Mouse (Mus musculus): ENCODE results near the gene Zfp1. TPM values are rescaled to one million over a fixed set of nuclear protein-coding genes. Genes with fewer than 3 reads are reported as not detected.

Gene Zfp1
- polyA plus RNA-seq, 1 experiment from 2014 or later, result 22.4 TPM

DNA sequence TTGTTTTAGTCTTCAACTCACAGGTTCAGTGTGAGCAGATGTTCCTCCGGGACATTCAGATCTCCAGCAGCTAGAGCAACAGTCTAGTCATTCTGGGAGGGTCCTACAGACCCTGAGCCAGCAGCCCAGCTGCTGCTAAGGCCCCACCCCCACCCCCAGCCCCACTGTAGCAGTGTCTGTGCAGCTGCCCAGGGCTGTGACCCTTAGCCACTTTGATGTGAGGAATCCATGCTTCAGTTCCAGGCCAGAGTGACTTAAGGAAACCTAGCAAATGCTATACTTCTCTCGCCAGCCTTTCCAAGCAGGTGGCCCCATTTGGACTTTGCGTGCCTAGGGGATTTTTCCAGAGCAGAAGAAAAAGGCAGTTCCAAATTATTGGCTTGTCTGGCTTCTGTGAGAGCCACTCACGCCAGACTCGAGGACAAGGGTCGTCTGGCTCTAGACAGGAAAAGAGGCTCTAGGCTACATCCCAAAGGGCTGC is 50.1 kb downstream of the Zfp1 start:
- 74% methylated on average over 6 of the region's 6 CpGs for WGBS
- Histone ChIP-seq H3K4me1 (peaks cover 6% of the 10 kb centered on the region; the same call in 1 of the 2 replicates), H3K4me3 (no peak overlapping the region), H3K27ac (replicated peaks) (0 out of 2 replicates have a peak overlapping the region, but pooled peaks have one; percentile 17), H3K36me3 (no peaks in the 10 kb centered on the region), H3K9me3 (replicated peaks) (no peaks in the 10 kb centered on the region; the same call in 1 of the 2 replicates), H3K27me3 (ENCODE audit: low read depth, poor library complexity, severe bottlenecking) (no peaks in the 10 kb centered on the region)
- DNase-seq (ENCODE audit: low spot score), result no peak

- peaks cover 6% of the 10 kb centered on the region; the same call in 1 of the 2 replicates for H3K4me1 ChIP-seq
- no peak overlapping the region for H3K27ac ChIP-seq (replicated peaks)
- H3K27me3 ChIP-seq (ENCODE audit: low read depth, poor library complexity, severe bottlenecking), result no peaks in the 10 kb centered on the region
- no peak overlapping the region for H3K4me3 ChIP-seq
- no peaks in the 10 kb centered on the region; the same call in 1 of the 2 replicates for H3K9me3 ChIP-seq (replicated peaks)
- DNase-seq (ENCODE audit: low spot score), result no peak
- H3K36me3 ChIP-seq, result no peaks in the 10 kb centered on the region
- WGBS, result 77% methylated on average over 7 of the region's 7 CpGs
Measured at GRCm38 (mm10) chr8:111695441-111695840, 52.2 kb downstream of the Zfp1 start.

DNA sequence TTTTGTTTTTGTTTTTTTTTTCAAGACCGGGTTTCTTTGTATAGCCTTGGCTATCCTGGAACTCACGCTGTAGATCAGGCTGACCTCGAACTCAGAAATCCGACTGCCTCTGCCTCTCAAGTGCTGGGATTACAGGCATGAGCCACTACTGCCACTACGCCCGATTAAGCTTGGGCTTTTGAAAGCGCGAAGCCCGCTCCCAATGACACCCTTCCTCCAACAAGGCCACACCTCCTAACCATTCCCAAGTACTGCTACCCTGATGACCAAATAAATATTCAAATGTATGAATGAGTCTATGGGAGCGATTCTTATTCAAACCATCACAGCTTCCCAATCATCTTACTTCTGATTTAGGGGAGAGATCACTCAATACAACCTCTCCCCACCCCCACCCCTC is 54.5 kb downstream of the Zfp1 start:
- no peaks in the 10 kb centered on the region for H3K36me3 ChIP-seq
- DNase-seq (ENCODE audit: low spot score), result no peak
- H3K4me1 ChIP-seq, result peaks cover 6% of the 10 kb centered on the region; the same call in 1 of the 2 replicates
- H3K27ac ChIP-seq (replicated peaks), result no peak overlapping the region
- WGBS, result 85% methylated on average over 10 of the region's 10 CpGs
- no peak overlapping the region for H3K4me3 ChIP-seq
- H3K9me3 ChIP-seq (replicated peaks), result no peaks in the 10 kb centered on the region; the same call in 1 of the 2 replicates
- H3K27me3 ChIP-seq (ENCODE audit: low read depth, poor library complexity, severe bottlenecking), result no peaks in the 10 kb centered on the region

DNA sequence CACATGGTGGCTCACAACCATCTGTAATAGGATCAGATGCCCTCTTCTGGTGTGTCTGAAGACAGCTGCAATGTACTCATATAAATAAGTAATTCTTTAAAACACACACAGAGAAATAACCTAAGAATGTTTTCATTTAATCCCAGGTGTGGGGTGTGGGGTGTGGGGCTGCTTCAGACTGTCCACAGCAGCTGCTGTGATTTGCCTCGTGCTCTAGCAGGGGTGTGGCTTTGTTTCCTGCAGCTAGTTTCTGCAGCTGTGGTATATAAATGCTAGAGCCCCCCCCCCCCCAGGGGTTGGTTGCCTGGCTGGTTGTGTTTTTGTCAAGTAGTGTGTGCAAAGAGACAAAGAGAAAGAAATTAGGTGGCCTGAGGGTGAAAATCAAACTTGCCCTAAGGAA is 55.8 kb downstream of the Zfp1 start:
- no peak for DNase-seq (ENCODE audit: low spot score)
- WGBS, result 50% methylated on average over 1 of the region's 1 CpGs
- no peaks in the 10 kb centered on the region for H3K27me3 ChIP-seq (ENCODE audit: low read depth, poor library complexity, severe bottlenecking)
- H3K27ac ChIP-seq (replicated peaks), result no peak overlapping the region
- no peaks in the 10 kb centered on the region; the same call in 1 of the 2 replicates for H3K9me3 ChIP-seq (replicated peaks)
- H3K4me3 ChIP-seq, result no peak overlapping the region
- H3K36me3 ChIP-seq, result no peaks in the 10 kb centered on the region
- H3K4me1 ChIP-seq, result no peaks in the 10 kb centered on the region

DNA sequence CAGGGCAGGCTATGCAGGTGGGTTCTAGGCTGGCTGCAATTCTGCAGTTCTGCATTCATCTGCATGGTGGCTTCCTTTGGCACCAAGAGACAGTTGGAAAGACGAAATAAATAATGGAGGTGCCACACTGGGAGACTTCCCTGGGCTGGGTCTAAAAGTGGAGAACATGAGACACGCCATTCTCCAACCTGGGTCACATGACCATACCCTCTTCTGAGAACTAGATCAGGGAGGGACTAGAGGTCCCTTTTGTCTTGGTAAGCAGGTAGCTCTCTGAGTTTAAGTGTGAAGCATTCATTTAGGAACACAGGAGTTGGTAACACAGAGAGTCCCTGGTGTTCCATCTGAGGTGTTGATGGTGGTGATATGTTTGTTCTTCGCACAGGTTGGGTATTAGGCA is 57.0 kb downstream of the Zfp1 start:
- Histone ChIP-seq H3K36me3 (no peaks in the 10 kb centered on the region), H3K4me1 (no peaks in the 10 kb centered on the region), H3K27me3 (ENCODE audit: low read depth, poor library complexity, severe bottlenecking) (no peaks in the 10 kb centered on the region), H3K4me3 (no peak overlapping the region), H3K9me3 (replicated peaks) (no peaks in the 10 kb centered on the region; the same call in 1 of the 2 replicates), H3K27ac (replicated peaks) (no peak overlapping the region)
- 84% methylated on average over 3 of the region's 3 CpGs for WGBS
- DNase-seq (ENCODE audit: low spot score), result no peak

DNA sequence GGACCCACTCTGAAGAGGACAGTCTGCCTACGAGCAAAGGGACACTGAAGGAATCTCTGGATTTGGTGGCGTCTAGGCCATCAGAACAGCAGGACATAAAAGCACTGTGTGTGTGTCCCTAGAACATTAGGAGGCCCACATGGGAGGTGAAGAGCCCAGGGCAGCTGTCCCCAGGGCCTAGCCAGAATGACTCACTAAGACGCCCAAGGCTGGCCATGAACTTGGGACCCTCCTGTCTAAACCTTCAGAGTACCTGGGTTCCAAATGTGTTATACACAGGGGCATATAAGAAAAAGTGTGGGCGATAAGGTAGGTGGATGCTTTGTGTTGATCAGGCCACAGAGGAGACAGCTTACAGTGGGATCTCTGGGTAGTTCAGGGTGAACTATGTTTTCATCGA is 57.5 kb downstream of the Zfp1 start:
- no peaks in the 10 kb centered on the region for H3K4me1 ChIP-seq
- 89% methylated on average over 5 of the region's 5 CpGs for WGBS
- no peaks in the 10 kb centered on the region for H3K36me3 ChIP-seq
- H3K4me3 ChIP-seq, result no peak overlapping the region
- H3K27me3 ChIP-seq (ENCODE audit: low read depth, poor library complexity, severe bottlenecking), result no peaks in the 10 kb centered on the region
- no peaks in the 10 kb centered on the region; the same call in 1 of the 2 replicates for H3K9me3 ChIP-seq (replicated peaks)
- DNase-seq (ENCODE audit: low spot score), result no peak
- H3K27ac ChIP-seq (replicated peaks), result no peak overlapping the region

- H3K27me3 ChIP-seq (ENCODE audit: low read depth, poor library complexity, severe bottlenecking), result no peaks in the 10 kb centered on the region
- no peak overlapping the region for H3K27ac ChIP-seq (replicated peaks)
- no peaks in the 10 kb centered on the region; the same call in 1 of the 2 replicates for H3K9me3 ChIP-seq (replicated peaks)
- no peak for DNase-seq (ENCODE audit: low spot score)
- 0 out of 2 replicates have a peak, but pooled peaks cover 3% of the 10 kb centered on the region for H3K4me1 ChIP-seq
- H3K36me3 ChIP-seq, result no peaks in the 10 kb centered on the region
- 88% methylated on average over 9 of the region's 9 CpGs for WGBS
- H3K4me3 ChIP-seq, result no peak overlapping the region
Measured at GRCm38 (mm10) chr8:111701380-111701779, 58.2 kb downstream of the Zfp1 start.

DNA sequence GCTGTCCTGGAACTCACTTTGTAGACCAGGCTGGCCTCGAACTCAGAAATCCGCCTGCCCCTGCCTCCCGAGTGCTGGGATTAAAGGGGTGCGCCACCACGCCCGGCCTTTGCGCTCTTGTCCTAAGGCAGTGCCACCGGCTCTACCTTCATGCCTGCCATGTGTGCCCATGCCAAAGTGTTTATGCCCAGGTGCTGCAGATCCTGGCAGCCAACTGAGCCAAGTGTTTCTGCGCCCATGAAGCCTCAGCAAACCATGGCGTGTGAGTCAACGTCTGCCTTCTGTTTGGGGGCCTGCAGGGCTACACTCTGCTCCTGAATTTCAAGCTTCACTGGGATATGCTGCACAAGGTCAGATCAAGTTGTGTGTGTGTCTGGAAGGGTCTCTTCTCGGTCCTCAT is 61.4 kb downstream of the Zfp1 start:
- DNase-seq (ENCODE audit: low spot score), result no peak
- no peak overlapping the region for H3K4me3 ChIP-seq
- 94% methylated on average over 12 of the region's 12 CpGs for WGBS
- 0 out of 2 replicates have a peak, but pooled peaks cover 3% of the 10 kb centered on the region for H3K4me1 ChIP-seq
- peaks cover 19% of the 10 kb centered on the region for H3K36me3 ChIP-seq
- no peak overlapping the region for H3K27ac ChIP-seq (replicated peaks)
- no peaks in the 10 kb centered on the region for H3K27me3 ChIP-seq (ENCODE audit: low read depth, poor library complexity, severe bottlenecking)
- no peaks in the 10 kb centered on the region for H3K9me3 ChIP-seq (replicated peaks)

- Histone ChIP-seq H3K4me3 (no peak overlapping the region), H3K36me3 (peaks cover 26% of the 10 kb centered on the region), H3K4me1 (0 out of 2 replicates have a peak, but pooled peaks cover 3% of the 10 kb centered on the region), H3K27ac (replicated peaks) (no peak overlapping the region), H3K27me3 (ENCODE audit: low read depth, poor library complexity, severe bottlenecking) (no peaks in the 10 kb centered on the region), H3K9me3 (replicated peaks) (no peaks in the 10 kb centered on the region)
- DNase-seq (ENCODE audit: low spot score), result no peak
- 67% methylated on average over 3 of the region's 3 CpGs for WGBS
Measured at GRCm38 (mm10) chr8:111705222-111705621, 62.0 kb downstream of the Zfp1 start.

DNA sequence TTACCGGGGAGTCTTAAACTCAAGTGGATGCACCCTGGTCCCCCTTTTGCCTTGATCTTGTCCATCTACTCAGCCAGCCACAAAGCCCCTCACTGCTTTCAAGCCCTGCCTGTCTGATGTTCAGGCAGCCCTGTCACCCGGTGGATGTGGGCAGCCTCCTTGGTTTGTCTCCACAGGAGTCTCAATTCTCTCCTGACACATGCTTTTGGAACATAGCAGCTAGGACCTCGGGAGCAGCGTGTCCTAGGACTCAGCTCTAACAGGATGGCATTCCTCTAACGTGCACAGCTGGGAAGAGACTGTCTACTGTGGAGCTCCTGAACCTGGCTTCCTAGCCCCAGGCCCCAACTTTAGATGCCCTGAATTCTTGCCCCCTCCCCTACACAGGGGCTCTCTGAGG is 62.5 kb downstream of the Zfp1 start:
- H3K4me3 ChIP-seq, result no peak overlapping the region
- H3K9me3 ChIP-seq (replicated peaks), result no peaks in the 10 kb centered on the region
- no peaks in the 10 kb centered on the region for H3K27me3 ChIP-seq (ENCODE audit: low read depth, poor library complexity, severe bottlenecking)
- H3K36me3 ChIP-seq, result peaks cover 30% of the 10 kb centered on the region
- no peak overlapping the region for H3K27ac ChIP-seq (replicated peaks)
- DNase-seq (ENCODE audit: low spot score), result no peak
- 78% methylated on average over 5 of the region's 5 CpGs for WGBS
- H3K4me1 ChIP-seq, result 0 out of 2 replicates have a peak, but pooled peaks cover 3% of the 10 kb centered on the region

DNA sequence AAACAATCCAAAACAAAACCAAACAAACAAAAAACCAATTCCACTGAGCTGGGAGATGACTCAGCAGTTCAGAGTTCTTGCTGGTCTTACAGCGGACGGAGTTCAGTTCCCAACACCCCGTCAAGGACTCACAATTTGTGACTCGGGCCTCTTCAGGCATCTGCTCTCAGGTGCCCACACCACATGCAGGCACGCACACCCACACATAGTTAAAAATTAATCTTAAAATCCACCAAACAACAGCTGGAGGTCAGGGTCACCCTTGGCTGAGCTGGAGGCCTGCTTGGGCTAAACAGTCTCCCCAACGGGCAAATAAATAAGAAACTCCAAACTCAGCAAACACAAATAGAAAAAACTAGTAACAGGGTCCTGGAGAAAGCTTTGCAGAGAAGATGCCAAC is 65.1 kb downstream of the Zfp1 start:
- H3K9me3 ChIP-seq (replicated peaks), result no peaks in the 10 kb centered on the region
- no peak overlapping the region for H3K27ac ChIP-seq (replicated peaks)
- no peak for DNase-seq (ENCODE audit: low spot score)

GRCm38 (mm10) chr8:111709223-111709622 is 66.0 kb downstream of the Zfp1 start:
- DNase-seq (ENCODE audit: low spot score), result no peak
- Histone ChIP-seq H3K36me3 (peaks cover 66% of the 10 kb centered on the region), H3K9me3 (replicated peaks) (no peaks in the 10 kb centered on the region), H3K4me3 (no peak overlapping the region), H3K4me1 (0 out of 2 replicates have a peak, but pooled peaks cover 3% of the 10 kb centered on the region), H3K27me3 (ENCODE audit: low read depth, poor library complexity, severe bottlenecking) (no peaks in the 10 kb centered on the region), H3K27ac (replicated peaks) (no peak overlapping the region)
- 84% methylated on average over 1 of the region's 1 CpGs for WGBS

More for the DNA sequence above, 65.1 kb downstream of the Zfp1 start:
- H3K4me1 ChIP-seq, result 0 out of 2 replicates have a peak, but pooled peaks cover 3% of the 10 kb centered on the region
- no peaks in the 10 kb centered on the region for H3K27me3 ChIP-seq (ENCODE audit: low read depth, poor library complexity, severe bottlenecking)
- 85% methylated on average over 6 of the region's 6 CpGs for WGBS
- no peak overlapping the region for H3K4me3 ChIP-seq
- peaks cover 56% of the 10 kb centered on the region for H3K36me3 ChIP-seq

- no peak for DNase-seq (ENCODE audit: low spot score)
- no peak overlapping the region for H3K4me3 ChIP-seq
- WGBS, result 94% methylated on average over 20 of the region's 20 CpGs
- peaks cover 83% of the 10 kb centered on the region for H3K36me3 ChIP-seq
- H3K27me3 ChIP-seq (ENCODE audit: low read depth, poor library complexity, severe bottlenecking), result no peaks in the 10 kb centered on the region
- no peak overlapping the region for H3K27ac ChIP-seq (replicated peaks)
- H3K4me1 ChIP-seq, result peaks cover 10% of the 10 kb centered on the region
- no peaks in the 10 kb centered on the region for H3K9me3 ChIP-seq (replicated peaks)
Measured at GRCm38 (mm10) chr8:111710777-111711485, 67.7 kb downstream of the Zfp1 start.

All from midbrain, embryonic 10.5 days (tissue).